Mouse (Mus musculus): ENCODE results near the gene Togaram2.

Gene Togaram2

GRCm38 (mm10) chr17:71742156-71742555 lies 69.1 kb downstream of the Togaram2 start:
- DNase-seq: peak; percentile 79

GRCm38 (mm10) chr17:71742935-71743334 lies 69.9 kb downstream of the Togaram2 start:
- peak; percentile 87 for DNase-seq

DNA sequence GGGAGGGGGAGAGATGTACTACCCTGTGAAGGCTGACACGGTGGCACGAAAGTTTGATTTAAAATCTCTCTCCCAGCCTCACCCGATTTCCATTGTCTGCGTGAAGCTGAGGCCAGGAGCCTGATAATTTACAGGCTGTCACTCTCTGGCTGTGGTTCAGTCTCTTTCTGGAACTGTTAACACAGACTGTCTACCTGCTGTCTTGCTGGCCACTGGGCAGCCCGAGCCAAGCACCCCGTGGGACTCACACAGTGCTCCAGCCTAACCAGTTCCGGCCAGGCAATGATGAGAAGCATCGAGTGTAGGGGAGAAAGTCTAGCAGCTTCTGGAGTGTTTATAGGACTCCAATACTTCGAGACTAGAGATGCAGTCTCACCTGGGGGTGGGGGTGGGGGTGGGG lies 73.1 kb downstream of the Togaram2 start:
- DNase-seq: peak; percentile 61

DNA sequence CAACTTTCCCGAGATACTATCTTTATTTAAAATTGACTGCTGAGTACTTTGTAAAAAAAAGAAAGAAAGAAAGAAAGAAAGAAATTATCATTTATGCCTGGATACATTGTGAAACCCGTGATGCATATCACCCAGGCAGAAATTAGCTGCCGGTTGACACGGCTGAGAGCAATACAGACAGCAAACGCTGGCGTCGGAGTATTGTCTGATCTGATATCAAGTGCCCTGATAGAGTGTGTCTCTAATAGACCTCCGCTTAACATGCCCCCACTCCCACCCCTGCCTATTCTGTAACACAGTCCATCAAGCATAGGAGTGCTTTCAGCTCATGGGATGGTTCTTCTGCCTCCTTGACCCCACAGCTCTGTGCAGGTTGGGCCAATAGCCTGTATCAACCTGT lies 74.5 kb downstream of the Togaram2 start:
- peak; percentile 29 for DNase-seq

GRCm38 (mm10) chr17:71749616-71750168 lies 76.6 kb downstream of the Togaram2 start:
- peak; percentile 81 for DNase-seq

DNA sequence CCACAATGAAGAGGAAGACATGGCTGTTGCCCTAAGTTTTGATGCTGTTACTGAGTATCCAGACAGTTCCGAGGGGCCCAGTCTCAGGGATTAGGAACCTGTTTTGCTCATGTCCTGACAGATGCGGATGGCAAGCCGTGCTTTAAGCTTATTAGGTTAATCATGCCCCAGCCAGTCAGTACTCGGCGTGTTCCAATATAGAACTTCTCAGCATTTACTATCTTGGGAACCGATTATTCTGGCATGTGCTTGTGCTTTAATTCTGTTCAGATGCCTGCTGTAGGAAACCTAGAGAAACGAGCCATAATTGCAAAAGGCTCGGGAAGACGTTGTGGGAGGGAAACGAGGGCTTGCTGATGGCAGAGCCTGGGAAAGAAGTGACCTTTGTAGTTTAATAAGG lies 79.8 kb downstream of the Togaram2 start, which contains the start of gene Pcare:
TSS of gene Pcare (minus strand) at position 64 of the 400 bp plus-strand sequence.
- DNase-seq: no peak

DNA sequence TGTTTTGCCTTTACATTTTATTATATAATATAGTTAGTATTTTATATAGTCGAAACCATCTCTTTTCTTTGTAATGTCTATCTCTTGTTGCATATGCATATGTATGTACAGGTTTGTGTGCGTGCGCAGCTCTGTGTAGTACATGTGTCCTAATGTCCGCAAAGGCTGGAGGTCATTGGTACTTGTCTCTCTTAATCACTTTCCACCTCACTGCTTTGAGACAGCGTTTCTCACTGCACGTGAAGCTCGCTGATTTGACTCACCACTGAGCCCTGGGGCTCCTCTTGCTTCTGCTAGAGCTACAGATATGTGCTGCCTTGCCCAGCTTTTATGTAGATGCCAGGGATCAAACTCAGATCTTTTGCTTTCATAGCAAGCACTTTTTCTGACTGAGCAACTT lies 87.5 kb downstream of the Togaram2 start:
- peak; percentile 41 for DNase-seq

GRCm38 (mm10) chr17:71768173-71768572 lies 95.1 kb downstream of the Togaram2 start, which contains the start of gene Clip4:
Clip4 (plus strand) TSS chr17:71768473.
- DNase-seq: peak; percentile 4

DNA sequence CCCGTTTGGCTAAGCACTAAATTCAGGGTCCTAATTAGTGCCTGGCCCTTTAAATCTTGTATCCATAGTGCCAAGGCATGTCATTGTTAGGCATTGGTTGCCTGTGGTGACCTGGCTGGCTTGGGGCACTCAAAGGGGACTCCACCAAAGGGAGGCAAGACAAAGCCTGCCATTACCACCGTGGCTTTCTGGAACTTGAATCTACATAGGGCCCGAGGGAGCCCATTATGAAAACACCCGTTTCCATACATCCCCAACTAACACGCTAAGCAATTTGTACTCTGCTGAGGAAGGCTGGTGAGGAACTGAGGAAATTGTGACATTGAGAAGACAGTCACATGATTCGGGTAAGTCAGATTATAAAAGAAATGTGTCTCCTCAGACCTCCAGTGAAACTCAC lies 96.5 kb downstream of the Togaram2 start:
- peak; percentile 67 for DNase-seq

DNA sequence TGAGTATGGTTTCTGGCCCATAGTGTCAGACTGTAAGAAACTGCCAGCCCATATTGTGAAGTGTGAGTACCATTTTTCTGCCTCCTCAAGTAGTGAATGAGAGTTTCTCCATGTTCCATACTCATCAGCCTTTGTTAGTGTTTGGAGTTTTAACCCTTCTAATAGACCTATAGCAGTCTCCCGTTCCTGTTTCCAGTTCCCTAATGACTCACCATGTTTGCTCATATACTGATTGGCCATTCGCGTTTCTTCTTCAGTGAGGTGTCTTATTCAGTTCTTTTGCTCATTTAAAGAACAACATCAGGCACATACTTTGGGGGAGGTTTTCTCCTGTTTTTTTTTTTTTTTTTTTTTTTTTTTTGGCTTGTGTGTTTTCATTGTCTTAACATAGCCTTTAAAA lies 97.6 kb downstream of the Togaram2 start:
- peak; percentile 5 for DNase-seq

DNA sequence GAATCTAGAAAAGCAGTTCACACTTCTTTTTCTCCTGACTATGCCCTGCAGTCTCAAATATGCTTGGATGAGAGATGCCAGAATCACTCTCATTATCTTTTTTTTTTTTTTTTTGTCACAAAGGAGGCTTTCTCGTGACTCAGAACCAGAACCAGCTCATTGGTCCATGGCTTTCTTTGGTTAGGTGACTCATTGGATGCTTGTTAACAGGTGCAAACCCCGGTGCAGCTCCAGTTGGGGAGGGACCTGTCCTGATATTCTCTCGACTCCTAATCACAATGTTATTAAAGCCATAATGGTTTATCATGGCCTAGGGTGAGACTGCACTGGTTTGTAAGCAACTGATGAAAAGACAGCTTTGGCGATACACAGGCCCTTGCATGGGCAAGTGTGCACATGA lies 101.1 kb downstream of the Togaram2 start:
- no peak for DNase-seq

- peak; percentile 8 for DNase-seq
Observed at GRCm38 (mm10) chr17:71775279-71775678, 102.2 kb downstream of the Togaram2 start.

GRCm38 (mm10) chr17:71778696-71779095 lies 105.6 kb downstream of the Togaram2 start:
- peak; percentile 50 for DNase-seq

All from heart, adult 11 months (tissue).